Mouse (Mus musculus): Measurements from ENCODE around the gene Rab22a. TPM values are rescaled to one million over a fixed set of nuclear protein-coding genes. Genes with fewer than 3 reads are reported as not detected.
"Not testable (repeated sequence)": the region's sequence is repeated elsewhere in the genome, so short reads cannot be mapped to it uniquely, and the experiment has no call there.

Gene Rab22a
- polyA plus RNA-seq, 1 experiment = 8.1 TPM

DNA sequence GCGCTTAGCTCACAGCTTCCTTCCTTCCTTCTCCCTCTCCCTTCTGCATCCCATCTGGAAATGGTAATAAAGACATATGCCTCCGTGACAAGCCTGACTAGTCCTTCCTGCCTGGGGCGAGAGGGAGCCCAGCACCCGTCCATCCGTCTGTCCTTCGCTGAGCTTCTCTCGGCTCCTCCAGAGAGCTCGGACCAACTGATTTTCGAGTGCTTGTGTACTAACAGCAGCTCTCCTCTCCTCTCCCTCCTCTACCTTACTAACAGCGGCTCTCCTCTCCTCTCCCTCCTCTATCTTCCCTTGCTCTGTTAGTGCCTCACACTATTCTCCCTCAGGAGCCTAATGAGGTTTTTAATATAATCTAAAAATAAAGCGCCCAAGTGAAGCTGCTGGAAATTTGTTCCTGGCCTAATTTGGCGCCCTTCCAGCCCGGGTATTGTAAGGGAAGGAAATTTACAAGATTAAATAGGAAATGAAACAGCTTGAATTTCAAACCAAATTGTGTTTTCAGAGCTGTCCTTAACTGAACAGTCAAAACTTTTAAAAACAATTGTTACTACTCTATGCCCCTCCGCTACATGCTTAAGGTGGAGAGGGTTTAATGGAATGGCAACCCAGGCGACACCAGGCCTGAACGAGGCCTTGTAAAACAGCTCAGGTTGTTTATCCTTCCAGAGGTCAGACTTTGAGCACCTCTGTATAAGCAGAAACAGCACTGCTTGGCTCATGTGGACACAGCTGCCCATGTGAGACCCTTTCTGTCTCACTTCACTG is 42.7 kb downstream of the Rab22a start:
- H3K4me1 ChIP-seq (ENCODE audit: control insufficient read depth, insufficient read depth, low read length) = no peaks in the 10 kb centered on the region
- TF ChIP-seq CTCF (IDR thresholded peaks at IDR 0.05; ENCODE audit: control insufficient read depth, insufficient read depth, low read length) (no peak), POLR2A (IDR thresholded peaks at IDR 0.05; ENCODE audit: borderline replicate concordance, control insufficient read depth, low read depth, low read length) (no peak)
- H3K27ac ChIP-seq (ENCODE audit: control insufficient read depth, insufficient read depth, low read depth, low read length, poor library complexity) = no peak overlapping the region
- no peak overlapping the region for H3K4me3 ChIP-seq (replicated peaks; ENCODE audit: control insufficient read depth, low read depth, low read length)
- WGBS = 66% methylated on average over 16 of the region's 16 CpGs

- no peak overlapping the region for H3K27ac ChIP-seq (ENCODE audit: control insufficient read depth, insufficient read depth, low read depth, low read length, poor library complexity)
- TF ChIP-seq POLR2A (IDR thresholded peaks at IDR 0.05; ENCODE audit: borderline replicate concordance, control insufficient read depth, low read depth, low read length) (no peak), CTCF (IDR thresholded peaks at IDR 0.05; ENCODE audit: control insufficient read depth, insufficient read depth, low read length) (no peak)
- no peaks in the 10 kb centered on the region for H3K4me1 ChIP-seq (ENCODE audit: control insufficient read depth, insufficient read depth, low read length)
- H3K4me3 ChIP-seq (replicated peaks; ENCODE audit: control insufficient read depth, low read depth, low read length) = no peak overlapping the region
- WGBS = 84% methylated on average over 12 of the region's 12 CpGs
These were observed 43.3 kb downstream of the Rab22a start for GRCm38 (mm10) chr2:173702867-173703237.

DNA sequence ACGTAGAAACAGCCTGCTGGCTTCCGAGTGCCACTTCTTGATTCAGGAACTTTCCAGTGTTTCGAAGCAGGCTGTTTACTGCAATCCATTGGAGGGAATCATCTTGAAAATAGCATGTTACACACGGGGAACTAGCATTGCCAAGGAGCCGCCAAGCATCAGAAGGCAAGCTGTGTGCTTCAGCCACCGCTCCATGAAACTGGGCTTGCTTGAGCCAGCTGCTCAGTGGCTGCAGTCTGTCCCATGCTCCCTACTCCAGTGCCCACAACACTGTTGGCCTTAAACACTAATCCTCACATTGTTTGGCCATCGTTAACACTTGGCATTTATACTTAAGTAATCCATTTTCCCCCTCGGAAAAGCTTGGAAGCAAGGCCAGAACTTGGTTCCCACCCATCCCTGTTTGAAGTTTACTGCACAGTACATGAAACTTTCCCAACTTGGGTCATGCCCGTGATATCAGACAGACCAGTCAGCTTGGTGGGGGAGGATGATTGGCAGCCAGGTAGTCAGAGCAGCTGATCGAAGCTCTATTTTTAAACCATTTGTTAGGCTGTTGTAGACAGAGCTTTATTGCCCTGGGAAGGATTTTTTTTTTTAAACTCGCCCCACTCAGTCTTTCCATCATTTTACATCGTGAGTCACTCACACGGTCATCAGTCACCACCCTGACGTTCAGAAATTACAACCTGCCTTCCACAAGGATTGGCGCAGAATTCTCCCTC is 46.4 kb downstream of the Rab22a start:
- no peak for TF ChIP-seq CTCF (IDR thresholded peaks at IDR 0.05; ENCODE audit: control insufficient read depth, insufficient read depth, low read length)
- no peak for TF ChIP-seq POLR2A (IDR thresholded peaks at IDR 0.05; ENCODE audit: borderline replicate concordance, control insufficient read depth, low read depth, low read length)
- no peak overlapping the region for H3K27ac ChIP-seq (ENCODE audit: control insufficient read depth, insufficient read depth, low read depth, low read length, poor library complexity)
- no peak overlapping the region for H3K4me3 ChIP-seq (replicated peaks; ENCODE audit: control insufficient read depth, low read depth, low read length)
- no peaks in the 10 kb centered on the region for H3K4me1 ChIP-seq (ENCODE audit: control insufficient read depth, insufficient read depth, low read length)
- 93% methylated on average over 15 of the region's 15 CpGs for WGBS

- H3K4me1 ChIP-seq (ENCODE audit: control insufficient read depth, insufficient read depth, low read length); H3K27ac ChIP-seq (ENCODE audit: control insufficient read depth, insufficient read depth, low read depth, low read length, poor library complexity); H3K4me3 ChIP-seq (replicated peaks; ENCODE audit: control insufficient read depth, low read depth, low read length): not testable (repeated sequence)
These were observed 48.1 kb downstream of the Rab22a start for GRCm38 (mm10) chr2:173707626-173708025.

DNA sequence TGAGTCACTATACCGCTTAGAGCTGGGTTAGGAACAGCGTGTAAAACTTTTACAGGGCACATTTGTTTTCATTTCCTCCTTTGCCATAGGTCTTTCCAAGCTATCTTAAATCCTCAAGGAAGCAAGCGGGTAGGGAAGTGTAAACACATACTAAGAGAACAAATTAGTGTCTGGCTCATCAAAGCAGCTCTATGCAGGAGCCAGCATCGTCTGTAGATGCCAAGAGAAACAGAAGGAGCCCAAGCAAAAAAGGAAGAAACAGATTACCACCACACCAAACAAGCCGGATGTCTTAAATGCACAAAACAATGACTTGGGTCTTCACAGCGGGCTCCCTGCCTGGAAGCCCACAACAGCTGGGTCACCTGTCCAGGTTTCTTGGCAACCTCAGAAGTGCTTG is 50.6 kb downstream of the Rab22a start:
- Histone ChIP-seq H3K4me3 (replicated peaks; ENCODE audit: control insufficient read depth, low read depth, low read length) (no peak overlapping the region), H3K27ac (ENCODE audit: control insufficient read depth, insufficient read depth, low read depth, low read length, poor library complexity) (no peak overlapping the region), H3K4me1 (ENCODE audit: control insufficient read depth, insufficient read depth, low read length) (no peaks in the 10 kb centered on the region)
- WGBS = 79% methylated on average over 6 of the region's 6 CpGs
- no peak for TF ChIP-seq POLR2A (IDR thresholded peaks at IDR 0.05; ENCODE audit: borderline replicate concordance, control insufficient read depth, low read depth, low read length)
- TF ChIP-seq CTCF (IDR thresholded peaks at IDR 0.05; ENCODE audit: control insufficient read depth, insufficient read depth, low read length) = no peak

GRCm38 (mm10) chr2:173712656-173713055 is 53.1 kb downstream of the Rab22a start:
- TF ChIP-seq POLR2A (IDR thresholded peaks at IDR 0.05; ENCODE audit: borderline replicate concordance, control insufficient read depth, low read depth, low read length) = no peak
- H3K27ac ChIP-seq (ENCODE audit: control insufficient read depth, insufficient read depth, low read depth, low read length, poor library complexity) = no peak overlapping the region
- H3K4me1 ChIP-seq (ENCODE audit: control insufficient read depth, insufficient read depth, low read length) = no peaks in the 10 kb centered on the region
- H3K4me3 ChIP-seq (replicated peaks; ENCODE audit: control insufficient read depth, low read depth, low read length) = no peak overlapping the region
- 80% methylated on average over 10 of the region's 10 CpGs for WGBS

DNA sequence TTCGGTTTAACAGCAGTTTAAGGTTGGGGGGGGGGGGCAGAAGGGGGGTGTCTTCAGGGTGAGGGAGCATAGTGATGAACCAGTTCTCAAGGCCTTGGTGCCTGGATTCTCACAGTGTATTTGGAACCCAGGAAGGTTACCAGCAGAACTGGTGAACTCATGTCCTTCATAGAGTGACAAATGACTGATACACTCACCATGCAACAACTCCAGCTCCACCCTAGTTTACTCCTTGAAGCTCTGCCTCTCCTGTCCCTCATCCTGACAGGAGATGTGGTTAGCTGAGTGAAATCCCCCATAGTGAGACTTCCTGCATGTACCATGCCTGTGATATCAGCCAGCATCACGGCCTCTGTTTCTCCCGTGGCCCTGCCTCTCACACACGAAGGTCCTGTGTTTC is 53.7 kb downstream of the Rab22a start:
- 80% methylated on average over 4 of the region's 4 CpGs for WGBS
- Histone ChIP-seq H3K4me1 (ENCODE audit: control insufficient read depth, insufficient read depth, low read length) (no peaks in the 10 kb centered on the region), H3K27ac (ENCODE audit: control insufficient read depth, insufficient read depth, low read depth, low read length, poor library complexity) (no peak overlapping the region), H3K4me3 (replicated peaks; ENCODE audit: control insufficient read depth, low read depth, low read length) (no peak overlapping the region)
- TF ChIP-seq CTCF (IDR thresholded peaks at IDR 0.05; ENCODE audit: control insufficient read depth, insufficient read depth, low read length) (no peak), POLR2A (IDR thresholded peaks at IDR 0.05; ENCODE audit: borderline replicate concordance, control insufficient read depth, low read depth, low read length) (no peak)

GRCm38 (mm10) chr2:173714620-173715218 is 55.2 kb downstream of the Rab22a start:
- Histone ChIP-seq H3K4me3 (replicated peaks; ENCODE audit: control insufficient read depth, low read depth, low read length) (no peak overlapping the region), H3K4me1 (ENCODE audit: control insufficient read depth, insufficient read depth, low read length) (no peaks in the 10 kb centered on the region), H3K27ac (ENCODE audit: control insufficient read depth, insufficient read depth, low read depth, low read length, poor library complexity) (no peak overlapping the region)
- no peak for TF ChIP-seq CTCF (IDR thresholded peaks at IDR 0.05; ENCODE audit: control insufficient read depth, insufficient read depth, low read length)
- no peak for TF ChIP-seq POLR2A (IDR thresholded peaks at IDR 0.05; ENCODE audit: borderline replicate concordance, control insufficient read depth, low read depth, low read length)
- whole genome bisulfite sequencing = 80% methylated on average over 8 of the region's 8 CpGs
